Mouse (Mus musculus): Measurements from ENCODE around the gene Itih1. TPM values are rescaled to one million over a fixed set of nuclear protein-coding genes. Genes with fewer than 3 reads are reported as not detected.

Itih1 gene
- not detected for polyA plus RNA-seq (2017; shearing (Covaris generic))

GRCm38 (mm10) chr14:30943038-30943437 lies at the start of gene Itih1:
Gene Itih1 (minus strand): TSS chr14:30943289.

GRCm38 (mm10) chr14:30951154-30951825 lies 8.2 kb upstream of the Itih1 start, which contains the start of gene Nek4:
Gene Nek4 (plus strand): TSS chr14:30951377.

GRCm38 (mm10) chr14:30923375-30924105 lies 19.5 kb downstream of the Itih1 start, which contains the start of gene Itih3:
Gene Itih3 (minus strand): TSS chr14:30923760.

GRCm38 (mm10) chr14:30886204-30886603 lies 56.9 kb downstream of the Itih1 start, which contains the start of gene Itih4:
Gene Itih4 (plus strand): TSS chr14:30886476.

Other genes with a start within 250 kb of the Itih1 start
- 15.8 TPM for gene Sfmbt1, start 228.4 kb downstream of the Itih1 start, polyA plus RNA-seq (2017; shearing (Covaris generic))
- 17.5 TPM for gene Tmem110, start 117.7 kb downstream of the Itih1 start, polyA plus RNA-seq (2017; shearing (Covaris generic))
- 0.41 TPM for gene Mustn1, start 64.1 kb downstream of the Itih1 start, polyA plus RNA-seq (2017; shearing (Covaris generic))
- not detected for gene Itih4, start 56.8 kb downstream of the Itih1 start, polyA plus RNA-seq (2017; shearing (Covaris generic))
- gene Itih3, start 19.5 kb downstream of the Itih1 start, polyA plus RNA-seq (2017; shearing (Covaris generic)), result not detected
- gene Nek4, start 8.1 kb upstream of the Itih1 start, polyA plus RNA-seq (2017; shearing (Covaris generic)), result 6.8 TPM
- 7.8 TPM for gene Glt8d1, start 58.1 kb upstream of the Itih1 start, polyA plus RNA-seq (2017; shearing (Covaris generic))
- gene Spcs1, start 58.4 kb upstream of the Itih1 start, polyA plus RNA-seq (2017; shearing (Covaris generic)), result 155 TPM
- gene Pbrm1, start 75.8 kb upstream of the Itih1 start, polyA plus RNA-seq (2017; shearing (Covaris generic)), result 143 TPM
- gene Gnl3, start 75.9 kb upstream of the Itih1 start, polyA plus RNA-seq (2017; shearing (Covaris generic)), result 118 TPM
- gene Smim4, start 185.7 kb upstream of the Itih1 start, polyA plus RNA-seq (2017; shearing (Covaris generic)), result 55.9 TPM
- gene Nt5dc2, start 187.8 kb upstream of the Itih1 start, polyA plus RNA-seq (2017; shearing (Covaris generic)), result not detected
- not detected for gene Stab1, start 225.4 kb upstream of the Itih1 start, polyA plus RNA-seq (2017; shearing (Covaris generic))